Mouse (Mus musculus): Measurements from ENCODE around the gene Jak2. TPM values are rescaled to one million over a fixed set of nuclear protein-coding genes. Genes with fewer than 3 reads are reported as not detected.

Jak2 gene
- polyA plus RNA-seq, 1 experiment from 2014 or later: 11.4 TPM

Other genes starting within 250 kb of the Jak2 start
- gene Ak3, start 203.9 kb upstream of the Jak2 start, polyA plus RNA-seq (2015; fragmentation: Nextera tagmentation; extraction: Ambion mirVana): 44.9 and 45.7 TPM in 2 replicates
- gene Rcl1, start 150.5 kb upstream of the Jak2 start, polyA plus RNA-seq (2015; fragmentation: Nextera tagmentation; extraction: Ambion mirVana): 65.8 and 69.2 TPM in 2 replicates
- gene Insl6, start 73.5 kb downstream of the Jak2 start, polyA plus RNA-seq (2015; fragmentation: Nextera tagmentation; extraction: Ambion mirVana): 0.46 and 0.76 TPM in 2 replicates
- gene Rln1, start 82.8 kb downstream of the Jak2 start, polyA plus RNA-seq (2015; fragmentation: Nextera tagmentation; extraction: Ambion mirVana): not detected in 2 replicates
- 28.9 and 29.8 TPM in 2 replicates for gene Plgrkt, start 115.6 kb downstream of the Jak2 start, polyA plus RNA-seq (2015; fragmentation: Nextera tagmentation; extraction: Ambion mirVana)
- 0.76 and 1.1 TPM in 2 replicates for gene Cd274, start 115.6 kb downstream of the Jak2 start, polyA plus RNA-seq (2015; fragmentation: Nextera tagmentation; extraction: Ambion mirVana)
- not detected in 2 replicates for gene Pdcd1lg2, start 159.1 kb downstream of the Jak2 start, polyA plus RNA-seq (2015; fragmentation: Nextera tagmentation; extraction: Ambion mirVana)

All from liver, embryonic 15.5 days (tissue).